Comparison of ENCODE assay signal across 8 mouse cellular contexts in the genomic region with DNA sequence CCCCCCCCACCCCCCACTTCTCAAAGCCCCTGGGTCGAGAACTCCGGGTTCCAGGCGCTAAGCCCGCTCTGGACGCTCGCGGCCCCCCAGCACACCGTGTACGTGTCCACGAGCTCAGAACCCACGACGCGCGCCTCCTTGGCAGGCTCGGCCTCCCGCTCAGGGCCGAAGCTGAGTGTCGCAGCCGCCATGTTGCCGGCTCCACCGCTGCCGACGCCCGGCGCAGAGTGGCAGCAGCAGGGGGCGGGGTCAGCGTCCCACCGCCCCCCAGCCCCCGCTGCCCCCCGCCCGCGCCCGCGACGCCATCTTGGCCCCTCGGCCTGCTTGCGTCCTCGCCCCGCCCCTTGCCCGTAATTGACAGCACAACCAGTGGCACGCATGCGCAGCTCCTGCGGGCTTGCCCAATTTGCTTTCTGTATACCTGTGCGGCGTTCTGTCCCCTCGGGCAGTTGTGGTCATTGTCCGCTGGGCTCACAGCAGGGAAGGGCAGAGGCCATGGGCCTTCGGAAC. TPM values are rescaled to one million over a fixed set of nuclear protein-coding genes. Genes with fewer than 3 reads are reported as not detected.
A peak's percentile ranks its signal among the peaks of the same experiment; 100 is the strongest.
DNase-seq lines count a peak whose midpoint lies in the region; ATAC-seq and TF ChIP-seq lines count a peak whose summit lies in the region.

No protein-coding gene starts in this region.

- DNase-seq in CD4-positive helper T cell, adult 2 months (ENCODE audit: low read depth, low spot score): peak; percentile 94
- peak; percentile 97 for DNase-seq in brain, embryonic 14.5 days (ENCODE audit: low read depth)
- peak; percentile 98 for DNase-seq in liver
- peak; percentile 67 to 80 for DNase-seq in monocyte, adult 2 months (ENCODE audit: low read depth in 1 of 2, low spot score in 2 of 2)
- peak; percentile 87 to 90 for DNase-seq in spleen, postnatal 14 days (ENCODE audit: low spot score in 2 of 2)

- peak overlapping the region; percentile 96 for H3K4me2 ChIP-seq in heart, embryonic 12.5 days
- peak overlapping the region; percentile 94 for H3K4me2 ChIP-seq in kidney, embryonic 16.5 days (replicated peaks; ENCODE audit: low read depth, low read length)

- no peaks in the 10 kb centered on the region for H3K9me3 ChIP-seq in heart, embryonic 12.5 days (replicated peaks)
- H3K9me3 ChIP-seq in kidney, embryonic 16.5 days (ENCODE audit: low read length): no peaks in the 10 kb centered on the region

- TF ChIP-seq CTCF in brain, embryonic 14.5 days (IDR thresholded peaks at IDR 0.05; ENCODE audit: borderline replicate concordance, extremely low read depth, insufficient read depth, insufficient read length): no peak

- ATAC-seq in erythroblast, adult 5-6 weeks (replicated peaks; ENCODE audit: low FRiP score, poor library complexity, severe bottlenecking): peak; percentile 87
- peak; percentile 66 for ATAC-seq in heart, embryonic 12.5 days (ENCODE audit: insufficient number of reproducible peaks, low FRiP score)
- ATAC-seq in kidney, embryonic 16.5 days (ENCODE audit: low FRiP score, low TSS enrichment): peak; percentile 72

- H3K4me3 ChIP-seq in heart, embryonic 12.5 days: peak overlapping the region; percentile 89
- H3K4me3 ChIP-seq in kidney, embryonic 16.5 days (ENCODE audit: low read length): peak overlapping the region; percentile 65

- peak overlapping the region; percentile 98 for H3K27ac ChIP-seq in heart, embryonic 12.5 days (ENCODE audit: poor library complexity, severe bottlenecking)
- peak overlapping the region; percentile 91 for H3K27ac ChIP-seq in kidney, embryonic 16.5 days (ENCODE audit: low read length)

- H3K27me3 ChIP-seq in heart, embryonic 12.5 days (replicated peaks): no peaks in the 10 kb centered on the region
- no peaks in the 10 kb centered on the region for H3K27me3 ChIP-seq in kidney, embryonic 16.5 days (ENCODE audit: insufficient read depth, low read length)

- H3K9ac ChIP-seq in heart, embryonic 12.5 days: peak overlapping the region; percentile 98
- H3K9ac ChIP-seq in kidney, embryonic 16.5 days (replicated peaks; ENCODE audit: low read length): peak overlapping the region; percentile 82

- peaks cover 43% of the 10 kb centered on the region for H3K4me1 ChIP-seq in heart, embryonic 12.5 days (replicated peaks)
- peaks cover 17% of the 10 kb centered on the region for H3K4me1 ChIP-seq in kidney, embryonic 16.5 days (ENCODE audit: insufficient read depth, low read length)

- WGBS in heart, embryonic 12.5 days: under 1% methylated on average over 47 of the region's 48 CpGs
- WGBS in kidney, embryonic 16.5 days: 0% methylated on average over 36 of the region's 48 CpGs

- H3K36me3 ChIP-seq in heart, embryonic 12.5 days: peaks cover 49% of the 10 kb centered on the region
- H3K36me3 ChIP-seq in kidney, embryonic 16.5 days (ENCODE audit: insufficient read depth, low read length): peaks cover 29% of the 10 kb centered on the region

- TF ChIP-seq POLR2A in brain, embryonic 14.5 days (IDR thresholded peaks at IDR 0.05; ENCODE audit: borderline replicate concordance, extremely low read depth, insufficient read depth, insufficient read length, poor library complexity, severe bottlenecking): peak; percentile 96

RNA-seq across cellular contexts. Expression of a gene that starts 1.6 kb away (rescaled TPM):
- 4.6 and 6.3 TPM in 2 replicates for polyA plus RNA-seq in brain, embryonic 14.5 days (2012; rRNA removed)
- not detected in 2 replicates for total RNA-seq in erythroblast, adult 5-6 weeks (2015; ENCODE audit: low replicate concordance)
- not detected in 2 replicates for total RNA-seq in erythroblast, adult 5-6 weeks (2017; ENCODE audit: low replicate concordance)
- 3,183 and 3,245 TPM in 2 replicates for polyA plus RNA-seq in heart, embryonic 12.5 days (2016; fragmentation: Nextera tagmentation; extraction: Ambion mirVana)
- polyA plus RNA-seq in kidney, embryonic 16.5 days (2015; fragmentation: Nextera tagmentation; extraction: Ambion mirVana): 10.2 and 10.6 TPM in 2 replicates

RNA-seq across cellular contexts. Expression of a gene that starts 10.2 kb away (rescaled TPM):
- 362 and 506 TPM in 2 replicates for polyA plus RNA-seq in brain, embryonic 14.5 days (2012; rRNA removed)
- total RNA-seq in erythroblast, adult 5-6 weeks (2015; ENCODE audit: low replicate concordance): 30.2 and 34.1 TPM in 2 replicates
- 19.5 and 21.8 TPM in 2 replicates for total RNA-seq in erythroblast, adult 5-6 weeks (2017; ENCODE audit: low replicate concordance)
- 446 and 471 TPM in 2 replicates for polyA plus RNA-seq in heart, embryonic 12.5 days (2016; fragmentation: Nextera tagmentation; extraction: Ambion mirVana)
- polyA plus RNA-seq in kidney, embryonic 16.5 days (2015; fragmentation: Nextera tagmentation; extraction: Ambion mirVana): 419 and 421 TPM in 2 replicates

RNA-seq across cellular contexts. Expression of a gene that starts 11.1 kb away (rescaled TPM):
- polyA plus RNA-seq in brain, embryonic 14.5 days (2012; rRNA removed): 1.7 and 2.7 TPM in 2 replicates
- total RNA-seq in erythroblast, adult 5-6 weeks (2015; ENCODE audit: low replicate concordance): not detected in 2 replicates
- total RNA-seq in erythroblast, adult 5-6 weeks (2017; ENCODE audit: low replicate concordance): not detected in 2 replicates
- 0.34 and 0.50 TPM in 2 replicates for polyA plus RNA-seq in heart, embryonic 12.5 days (2016; fragmentation: Nextera tagmentation; extraction: Ambion mirVana)
- polyA plus RNA-seq in kidney, embryonic 16.5 days (2015; fragmentation: Nextera tagmentation; extraction: Ambion mirVana): 5.3 and 5.4 TPM in 2 replicates

RNA-seq across cellular contexts. Expression of a gene that starts 38.1 kb away (rescaled TPM):
- 28.7 and 35.1 TPM in 2 replicates for polyA plus RNA-seq in brain, embryonic 14.5 days (2012; rRNA removed)
- not detected in 2 replicates for total RNA-seq in erythroblast, adult 5-6 weeks (2015; ENCODE audit: low replicate concordance)
- 0.70 TPM in 1 of 2 replicates, not detected in the other for total RNA-seq in erythroblast, adult 5-6 weeks (2017; ENCODE audit: low replicate concordance)
- polyA plus RNA-seq in heart, embryonic 12.5 days (2016; fragmentation: Nextera tagmentation; extraction: Ambion mirVana): 48.3 and 56.7 TPM in 2 replicates
- 35.2 and 39.8 TPM in 2 replicates for polyA plus RNA-seq in kidney, embryonic 16.5 days (2015; fragmentation: Nextera tagmentation; extraction: Ambion mirVana)

RNA-seq across cellular contexts. Expression of a gene that starts 44.6 kb away (rescaled TPM):
- 7.4 and 8.7 TPM in 2 replicates for polyA plus RNA-seq in brain, embryonic 14.5 days (2012; rRNA removed)
- total RNA-seq in erythroblast, adult 5-6 weeks (2015; ENCODE audit: low replicate concordance): 4.8 and 11.5 TPM in 2 replicates
- total RNA-seq in erythroblast, adult 5-6 weeks (2017; ENCODE audit: low replicate concordance): 2.5 and 4.8 TPM in 2 replicates
- polyA plus RNA-seq in heart, embryonic 12.5 days (2016; fragmentation: Nextera tagmentation; extraction: Ambion mirVana): 8.1 and 11.6 TPM in 2 replicates
- 13.9 TPM in 2 replicates for polyA plus RNA-seq in kidney, embryonic 16.5 days (2015; fragmentation: Nextera tagmentation; extraction: Ambion mirVana)

Comparison
In these comparisons a context has a peak if more than half of its experiments do, and no peak if none do; other contexts are left out.
1. Peak in every context shown above with its lines: DNase-seq, ATAC-seq, H3K4me3 ChIP-seq and H3K27ac ChIP-seq.
2. RNA of a gene that starts 1.6 kb away (polyA plus RNA-seq): 3,183 to 3,245 TPM in heart, embryonic 12.5 days; 10.2 to 10.6 TPM in kidney, embryonic 16.5 days and 4.6 to 6.3 TPM in brain, embryonic 14.5 days; every median in the first group is over 100 times any median in the second.